Mouse (Mus musculus): Measurements from ENCODE around the gene Tbxas1.
A peak's percentile ranks its signal among the peaks of the same experiment; 100 is the strongest.

The Tbxas1 gene

DNA sequence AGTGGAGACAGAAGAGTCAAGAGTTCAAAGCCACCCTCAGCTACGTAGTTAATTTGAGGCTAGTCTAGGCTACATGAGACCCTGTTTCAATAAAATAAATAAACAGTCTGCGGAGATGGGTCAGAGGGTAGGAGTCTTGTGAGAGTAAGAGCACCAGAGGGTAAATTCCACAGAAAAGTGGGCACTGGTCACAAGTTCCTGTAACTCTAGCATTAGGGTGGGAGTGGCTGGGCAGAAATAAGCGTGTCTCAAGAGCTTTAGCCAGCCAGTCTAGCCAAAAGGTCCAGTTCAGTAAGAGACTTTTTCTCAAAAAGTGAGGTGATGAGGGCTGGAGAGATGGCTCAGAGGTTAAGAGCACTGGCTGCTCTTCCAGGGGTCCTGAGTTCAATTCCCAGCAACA, 18.4 kb downstream of the Tbxas1 start:
- DNase-seq (ENCODE audit: low read depth, low spot score) = no peak
- H3K36me3 ChIP-seq (ENCODE audit: control insufficient read depth, insufficient read depth, low read length, poor library complexity, severe bottlenecking) = no peaks in the 10 kb centered on the region

DNA sequence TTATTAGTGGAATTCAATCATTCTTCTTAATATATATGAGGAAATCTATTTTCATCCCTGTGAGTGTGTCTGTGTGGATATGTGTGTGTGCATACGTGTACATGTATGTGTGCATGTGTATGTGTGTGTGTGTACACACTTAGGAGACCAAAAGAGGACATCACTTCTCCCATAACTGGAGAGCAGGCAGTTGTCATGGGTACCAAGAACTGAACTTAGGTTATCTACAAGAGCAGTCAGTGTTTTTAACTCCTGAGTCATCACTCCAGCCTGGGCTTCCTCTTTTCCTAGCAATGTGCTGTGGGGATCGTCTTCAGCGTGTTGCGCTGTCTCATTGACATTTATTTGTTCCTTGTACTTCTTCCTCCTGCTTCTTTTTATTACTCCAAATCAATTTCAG, 24.9 kb downstream of the Tbxas1 start:
- H3K36me3 ChIP-seq (ENCODE audit: control insufficient read depth, insufficient read depth, low read length, poor library complexity, severe bottlenecking) = no peaks in the 10 kb centered on the region
- peak; percentile 27 for DNase-seq (ENCODE audit: low read depth, low spot score)
- H3K27me3 ChIP-seq (ENCODE audit: control insufficient read depth, insufficient read depth, low read length, poor library complexity, severe bottlenecking) = no peaks in the 10 kb centered on the region

More for the DNA sequence above, 18.4 kb downstream of the Tbxas1 start:
- H3K27me3 ChIP-seq (ENCODE audit: control insufficient read depth, insufficient read depth, low read length, poor library complexity, severe bottlenecking) = no peaks in the 10 kb centered on the region

DNA sequence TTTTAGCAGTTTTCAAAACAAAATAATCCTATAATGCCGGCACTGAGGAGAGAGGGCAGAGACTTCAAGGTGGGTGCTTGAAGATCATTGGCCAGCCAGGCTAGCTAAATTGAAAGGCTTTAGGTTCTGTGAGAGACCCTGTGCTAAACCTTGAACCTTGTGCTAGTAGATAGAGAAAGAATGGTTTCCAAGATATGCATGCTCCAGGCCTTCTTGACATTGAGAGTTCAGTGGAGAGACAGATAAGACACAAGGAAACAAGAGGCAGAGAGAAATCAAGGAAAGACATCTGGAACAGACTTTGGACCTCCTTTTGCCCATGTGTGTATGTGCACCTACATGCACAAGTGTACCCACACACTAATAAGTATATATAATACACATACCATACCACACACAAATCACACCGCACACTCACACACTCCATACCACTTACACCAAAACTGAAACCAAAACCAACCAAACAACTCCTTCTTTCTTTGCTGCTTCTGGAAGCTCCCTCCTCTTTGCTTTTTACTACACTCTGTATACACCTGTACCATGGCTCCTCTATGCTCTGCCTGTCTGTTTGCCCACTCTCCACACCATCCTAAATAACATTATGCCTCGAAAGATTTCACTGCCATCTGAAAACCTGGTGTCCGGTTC, 25.4 kb downstream of the Tbxas1 start:
- no peaks in the 10 kb centered on the region for H3K27me3 ChIP-seq (ENCODE audit: control insufficient read depth, insufficient read depth, low read length, poor library complexity, severe bottlenecking)
- no peaks in the 10 kb centered on the region for H3K36me3 ChIP-seq (ENCODE audit: control insufficient read depth, insufficient read depth, low read length, poor library complexity, severe bottlenecking)
- no peak for DNase-seq (ENCODE audit: low read depth, low spot score)

DNA sequence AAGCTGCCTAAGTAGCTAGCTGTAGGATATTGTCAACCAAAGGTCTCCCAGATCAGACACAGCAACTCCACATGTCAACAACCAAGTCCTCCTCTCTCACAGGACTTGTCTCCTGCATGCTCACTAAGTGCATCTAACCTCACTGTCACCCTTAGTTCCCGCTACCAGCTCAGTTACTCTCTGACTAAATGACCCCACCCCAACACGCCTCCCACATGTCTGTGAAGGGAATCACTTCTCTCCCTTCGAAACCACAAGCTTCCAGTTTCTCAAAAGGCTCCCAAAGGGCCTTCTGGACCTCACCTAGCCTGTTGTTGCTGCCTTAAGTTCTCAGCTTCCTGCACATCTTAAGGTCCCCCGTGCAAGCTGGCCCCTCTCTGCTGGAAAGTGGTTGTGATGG, 25.9 kb downstream of the Tbxas1 start:
- Histone ChIP-seq H3K27me3 (ENCODE audit: control insufficient read depth, insufficient read depth, low read length, poor library complexity, severe bottlenecking) (no peaks in the 10 kb centered on the region), H3K36me3 (ENCODE audit: control insufficient read depth, insufficient read depth, low read length, poor library complexity, severe bottlenecking) (no peaks in the 10 kb centered on the region)
- no peak for DNase-seq (ENCODE audit: low read depth, low spot score)

DNA sequence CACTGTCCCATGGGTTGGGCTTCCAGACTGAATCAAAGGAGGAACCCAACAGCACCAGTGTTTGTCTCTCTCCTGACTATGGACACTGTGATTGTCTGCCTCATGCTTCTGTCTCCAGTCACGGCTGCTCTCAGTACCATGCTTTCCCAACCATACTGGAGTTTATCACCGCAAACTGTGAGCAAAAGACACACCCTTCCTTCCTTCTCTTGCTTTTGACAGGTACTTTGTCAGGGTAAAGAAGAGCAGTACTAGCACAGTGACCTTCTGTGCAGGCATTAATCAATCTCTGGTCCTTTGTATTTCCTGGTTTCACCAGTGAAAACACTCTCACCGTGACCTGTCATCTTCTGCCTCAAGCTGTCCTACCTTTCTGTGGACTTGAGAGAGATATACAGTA, 26.4 kb downstream of the Tbxas1 start:
- no peaks in the 10 kb centered on the region for H3K36me3 ChIP-seq (ENCODE audit: control insufficient read depth, insufficient read depth, low read length, poor library complexity, severe bottlenecking)
- no peaks in the 10 kb centered on the region for H3K27me3 ChIP-seq (ENCODE audit: control insufficient read depth, insufficient read depth, low read length, poor library complexity, severe bottlenecking)
- no peak for DNase-seq (ENCODE audit: low read depth, low spot score)

DNA sequence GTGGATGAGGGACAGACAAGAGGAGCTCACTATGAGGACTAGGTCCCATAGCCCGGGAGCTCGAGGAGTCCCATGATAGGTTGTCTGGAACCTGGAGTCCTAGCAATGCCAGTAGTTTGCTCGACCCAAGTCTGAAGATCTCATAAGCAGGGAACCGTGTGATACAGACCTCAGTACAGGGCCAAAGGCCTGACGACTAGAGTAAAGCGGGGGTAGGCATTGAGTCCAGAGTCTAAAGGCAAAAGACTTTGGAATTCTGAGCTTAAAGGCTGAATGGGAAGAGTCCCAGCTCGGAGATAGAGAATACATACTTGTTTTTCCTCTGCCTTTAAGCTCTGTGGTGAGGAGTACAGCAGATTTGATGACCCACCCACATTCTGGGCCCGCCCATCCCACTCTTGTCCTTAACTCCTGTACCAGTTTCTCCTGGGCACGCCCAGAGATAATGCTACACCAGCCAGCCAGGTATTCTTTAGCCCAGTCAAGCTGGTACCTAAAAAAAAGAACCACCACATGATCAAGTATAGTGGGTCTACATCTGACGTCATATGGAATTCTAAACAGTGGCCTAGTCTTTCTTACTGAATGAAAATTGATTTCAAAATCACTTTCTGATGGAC, 27.7 kb downstream of the Tbxas1 start:
- DNase-seq (ENCODE audit: low read depth, low spot score) = no peak
- no peaks in the 10 kb centered on the region for H3K27me3 ChIP-seq (ENCODE audit: control insufficient read depth, insufficient read depth, low read length, poor library complexity, severe bottlenecking)
- H3K36me3 ChIP-seq (ENCODE audit: control insufficient read depth, insufficient read depth, low read length, poor library complexity, severe bottlenecking) = no peaks in the 10 kb centered on the region

DNA sequence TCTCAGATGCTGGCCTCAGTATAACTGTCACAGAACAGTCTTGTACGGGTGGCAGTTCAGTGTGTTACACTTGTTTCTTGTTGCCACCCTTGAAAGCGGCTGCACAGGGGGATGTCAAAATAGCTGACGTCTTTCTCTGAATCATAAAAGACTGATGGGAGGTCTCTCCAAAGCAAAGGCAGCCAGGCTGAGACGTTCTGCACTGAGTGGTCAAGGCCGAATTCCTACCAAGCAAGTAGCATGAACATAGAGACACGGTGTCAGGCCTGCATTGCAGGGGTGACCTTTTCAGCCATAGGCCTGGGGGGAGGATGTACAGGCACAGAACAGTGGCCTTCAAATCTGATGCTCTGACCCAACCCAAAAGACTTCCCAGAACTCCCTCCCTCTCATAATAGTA, 30.8 kb downstream of the Tbxas1 start:
- no peak for DNase-seq (ENCODE audit: low read depth, low spot score)
- Histone ChIP-seq H3K36me3 (ENCODE audit: control insufficient read depth, insufficient read depth, low read length, poor library complexity, severe bottlenecking) (no peaks in the 10 kb centered on the region), H3K27me3 (ENCODE audit: control insufficient read depth, insufficient read depth, low read length, poor library complexity, severe bottlenecking) (no peaks in the 10 kb centered on the region)

DNA sequence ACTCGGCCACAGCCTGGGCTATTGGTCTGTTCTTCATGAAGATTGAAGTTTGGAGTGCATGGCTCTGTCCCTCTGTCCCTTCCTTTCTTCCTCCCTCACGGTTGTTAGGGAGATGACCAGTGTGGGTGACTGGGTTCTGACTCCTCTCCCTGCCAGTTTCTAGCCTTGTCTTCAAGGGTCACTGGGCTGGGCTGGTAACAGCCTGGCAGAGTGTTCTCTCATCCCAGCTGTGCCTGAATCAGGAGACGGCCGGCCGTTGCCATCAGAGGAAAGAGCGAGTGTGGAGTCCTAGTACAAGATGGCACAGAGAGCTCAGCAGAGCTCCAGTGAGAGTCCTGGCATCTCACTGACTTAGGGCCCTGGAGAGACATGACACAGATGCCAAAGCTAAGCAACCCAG, 33.2 kb downstream of the Tbxas1 start:
- Histone ChIP-seq H3K27me3 (ENCODE audit: control insufficient read depth, insufficient read depth, low read length, poor library complexity, severe bottlenecking) (no peaks in the 10 kb centered on the region), H3K36me3 (ENCODE audit: control insufficient read depth, insufficient read depth, low read length, poor library complexity, severe bottlenecking) (no peaks in the 10 kb centered on the region)
- no peak for DNase-seq (ENCODE audit: low read depth, low spot score)

DNA sequence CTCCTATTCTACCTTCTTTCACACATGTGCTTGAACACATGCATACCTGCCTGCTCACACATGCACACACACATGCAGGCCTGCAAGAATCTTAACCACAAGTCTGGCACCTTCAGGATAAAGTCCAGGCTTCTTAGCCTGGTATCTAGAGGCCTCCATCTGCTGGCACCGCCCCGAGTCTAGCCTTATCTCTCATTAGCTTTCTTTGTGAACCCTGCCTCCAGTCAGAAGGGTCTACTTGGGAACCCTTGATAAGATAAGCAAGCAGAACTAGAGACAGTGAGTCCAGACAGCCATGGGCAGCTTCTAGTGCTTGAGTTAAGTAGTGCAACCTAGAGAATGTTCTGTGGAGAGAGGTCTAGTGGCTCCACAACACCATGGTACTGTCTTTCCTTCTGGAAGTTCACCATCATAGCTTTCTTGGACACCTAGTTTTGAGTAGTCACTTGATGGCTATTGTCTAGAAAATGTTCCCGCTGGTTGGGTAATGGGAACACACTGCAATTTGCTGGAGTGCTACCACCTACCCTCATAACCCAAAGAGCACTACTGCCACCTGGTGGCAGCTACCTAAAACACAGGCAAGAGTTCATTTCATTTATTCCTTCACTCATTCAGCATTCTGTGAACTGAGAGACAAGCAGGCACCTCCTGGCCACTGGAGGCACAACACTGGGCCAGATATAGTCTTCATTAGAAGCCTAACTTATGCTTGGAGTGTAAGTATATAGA, 35.8 kb downstream of the Tbxas1 start:
- DNase-seq (ENCODE audit: low read depth, low spot score) = peak; percentile 85
- Histone ChIP-seq H3K36me3 (ENCODE audit: control insufficient read depth, insufficient read depth, low read length, poor library complexity, severe bottlenecking) (no peaks in the 10 kb centered on the region), H3K27me3 (ENCODE audit: control insufficient read depth, insufficient read depth, low read length, poor library complexity, severe bottlenecking) (no peaks in the 10 kb centered on the region)

DNA sequence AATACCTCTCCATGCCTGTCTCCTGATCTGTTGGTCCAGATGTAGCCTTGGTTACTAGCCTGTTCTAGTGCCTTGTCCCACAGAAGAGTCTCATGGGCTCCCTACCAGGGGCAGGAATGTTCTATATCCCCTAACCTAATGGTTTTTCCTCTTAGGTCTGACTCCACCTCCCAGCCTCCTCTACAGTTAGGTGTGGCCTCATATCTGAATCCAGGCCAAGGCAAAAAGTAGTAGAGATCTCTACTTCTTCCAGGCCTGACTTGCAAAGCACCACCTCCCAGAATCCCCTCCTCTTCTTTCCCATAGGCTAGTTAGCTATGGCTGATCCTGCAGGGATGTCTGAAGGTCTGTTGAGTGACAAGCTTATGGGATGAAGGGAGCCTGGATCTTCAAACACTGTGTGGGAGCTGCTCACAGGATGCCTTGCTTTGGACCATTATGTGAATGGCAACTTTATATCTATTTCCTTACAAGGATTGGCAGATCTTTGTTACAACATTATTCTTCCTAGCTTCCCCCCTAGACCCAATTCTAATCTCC, 37.0 kb downstream of the Tbxas1 start:
- Histone ChIP-seq H3K27me3 (ENCODE audit: control insufficient read depth, insufficient read depth, low read length, poor library complexity, severe bottlenecking) (no peaks in the 10 kb centered on the region), H3K36me3 (ENCODE audit: control insufficient read depth, insufficient read depth, low read length, poor library complexity, severe bottlenecking) (no peaks in the 10 kb centered on the region)
- DNase-seq (ENCODE audit: low read depth, low spot score) = no peak

DNA sequence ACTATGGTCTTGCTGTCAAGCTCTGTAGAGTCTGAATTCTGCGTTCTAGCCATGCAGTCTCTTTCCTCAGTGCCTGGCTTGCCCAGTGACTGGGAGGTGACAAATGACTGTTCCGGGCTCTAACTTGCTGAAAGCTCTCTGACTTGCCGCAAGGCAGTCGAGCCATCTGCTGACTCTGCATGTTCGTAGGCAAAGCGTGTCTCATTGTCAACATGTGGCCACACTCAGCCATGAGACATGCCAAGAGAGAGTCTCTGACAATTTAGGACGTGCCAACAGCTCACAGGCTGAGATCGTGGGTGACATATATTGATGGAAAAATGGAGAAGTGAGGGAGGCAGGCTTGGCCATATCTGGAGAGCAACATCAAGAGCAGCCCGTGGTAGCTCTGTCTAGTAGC, 37.6 kb downstream of the Tbxas1 start:
- Histone ChIP-seq H3K27me3 (ENCODE audit: control insufficient read depth, insufficient read depth, low read length, poor library complexity, severe bottlenecking) (no peaks in the 10 kb centered on the region), H3K36me3 (ENCODE audit: control insufficient read depth, insufficient read depth, low read length, poor library complexity, severe bottlenecking) (no peaks in the 10 kb centered on the region)
- no peak for DNase-seq (ENCODE audit: low read depth, low spot score)

DNA sequence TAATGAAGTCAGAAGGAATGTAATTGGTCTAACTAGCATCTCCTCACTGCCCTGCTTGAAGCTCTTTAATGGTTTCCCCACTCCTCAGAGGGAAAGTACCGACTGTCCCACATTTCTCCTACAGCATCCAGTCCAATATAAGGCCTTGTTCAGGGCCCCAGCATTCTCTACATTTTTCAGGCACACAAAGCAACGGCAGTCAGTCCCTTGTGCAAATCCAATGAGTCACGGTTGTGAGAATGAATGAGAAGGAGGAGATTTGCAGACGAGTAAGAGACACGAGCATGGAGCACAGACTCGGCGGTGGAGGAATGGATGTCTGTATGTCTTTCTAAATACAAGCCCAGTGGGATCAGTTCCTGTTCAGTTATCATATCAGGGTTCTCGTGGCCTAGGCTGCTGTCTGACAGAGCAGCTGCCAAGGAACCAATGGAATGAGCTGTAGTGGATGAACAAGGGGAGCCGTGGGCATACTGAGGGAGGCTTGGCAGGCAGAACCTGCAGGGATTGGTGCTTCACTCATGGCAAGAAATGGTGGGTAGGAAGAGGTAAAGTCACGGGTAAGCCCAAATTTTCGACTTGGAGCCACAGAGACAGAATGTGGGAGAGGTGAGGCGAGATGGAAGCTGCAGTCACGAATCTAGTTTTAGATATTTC, 38.3 kb downstream of the Tbxas1 start:
- no peaks in the 10 kb centered on the region for H3K27me3 ChIP-seq (ENCODE audit: control insufficient read depth, insufficient read depth, low read length, poor library complexity, severe bottlenecking)
- DNase-seq (ENCODE audit: low read depth, low spot score) = no peak
- H3K36me3 ChIP-seq (ENCODE audit: control insufficient read depth, insufficient read depth, low read length, poor library complexity, severe bottlenecking) = no peaks in the 10 kb centered on the region

DNA sequence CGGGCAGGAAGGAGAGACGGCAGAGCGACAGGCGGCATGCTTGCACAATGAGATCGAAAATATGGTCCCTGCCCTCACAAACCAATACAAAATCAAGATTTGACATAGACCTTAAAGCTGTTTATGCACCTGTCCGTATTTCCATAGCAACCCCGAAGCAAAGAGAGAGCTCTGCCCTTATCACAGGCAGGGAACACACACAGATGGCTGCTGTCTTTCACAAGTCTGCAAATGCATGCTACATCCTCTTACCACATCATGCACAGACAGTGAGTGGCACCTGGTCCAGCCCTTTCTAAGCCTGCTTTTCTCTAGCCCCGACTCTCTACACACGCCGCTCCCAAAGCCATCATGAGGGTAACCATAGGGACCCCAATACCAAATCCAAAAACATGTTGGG, 39.0 kb downstream of the Tbxas1 start:
- DNase-seq (ENCODE audit: low read depth, low spot score) = no peak
- no peaks in the 10 kb centered on the region for H3K27me3 ChIP-seq (ENCODE audit: control insufficient read depth, insufficient read depth, low read length, poor library complexity, severe bottlenecking)

DNA sequence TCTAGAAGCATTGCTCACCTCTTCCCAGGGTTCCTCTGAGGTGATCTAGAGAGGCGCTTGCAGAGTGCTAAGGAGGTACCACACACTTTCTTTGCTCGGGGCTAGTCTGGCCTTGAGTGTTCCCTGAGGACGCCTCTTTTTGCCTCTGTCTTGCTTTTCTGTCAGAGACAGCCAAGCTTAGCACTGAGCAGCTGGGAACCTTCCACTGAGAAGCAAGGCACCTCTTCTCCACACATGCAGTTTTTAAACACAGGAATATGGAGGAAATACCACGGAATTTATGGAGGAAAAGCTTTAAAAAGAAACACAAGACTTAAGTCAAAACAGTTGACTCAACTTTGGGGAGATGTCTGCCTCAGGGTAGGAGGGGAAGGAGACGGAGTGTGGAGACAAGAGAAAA, 40.6 kb downstream of the Tbxas1 start:
- Histone ChIP-seq H3K36me3 (ENCODE audit: control insufficient read depth, insufficient read depth, low read length, poor library complexity, severe bottlenecking) (no peaks in the 10 kb centered on the region), H3K27me3 (ENCODE audit: control insufficient read depth, insufficient read depth, low read length, poor library complexity, severe bottlenecking) (peaks cover 4% of the 10 kb centered on the region)
- no peak for DNase-seq (ENCODE audit: low read depth, low spot score)

More for the DNA sequence above, 39.0 kb downstream of the Tbxas1 start:
- no peaks in the 10 kb centered on the region for H3K36me3 ChIP-seq (ENCODE audit: control insufficient read depth, insufficient read depth, low read length, poor library complexity, severe bottlenecking)

DNA sequence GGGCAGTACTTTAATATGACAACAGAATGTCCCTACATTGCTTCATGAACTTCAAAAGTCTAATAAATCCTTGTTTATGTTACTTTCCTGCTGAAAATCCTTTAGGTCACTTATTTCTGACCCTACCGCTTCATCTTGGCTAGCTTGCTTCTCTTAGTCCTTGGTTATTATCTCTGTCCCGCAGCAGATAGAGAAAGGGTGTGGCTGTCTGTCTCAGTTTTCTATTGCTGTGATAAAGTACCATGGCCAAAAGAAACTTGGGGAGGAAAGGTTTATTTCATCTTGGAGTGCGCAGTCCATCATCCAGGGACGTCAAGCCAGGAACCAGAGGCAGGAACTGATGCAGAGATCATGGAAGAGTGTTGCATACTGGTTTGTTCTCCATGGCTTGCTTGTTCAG, 41.4 kb downstream of the Tbxas1 start:
- no peak for DNase-seq (ENCODE audit: low read depth, low spot score)
- Histone ChIP-seq H3K36me3 (ENCODE audit: control insufficient read depth, insufficient read depth, low read length, poor library complexity, severe bottlenecking) (no peaks in the 10 kb centered on the region), H3K27me3 (ENCODE audit: control insufficient read depth, insufficient read depth, low read length, poor library complexity, severe bottlenecking) (peaks cover 4% of the 10 kb centered on the region)

All from splenic B cell, adult 2 months (primary cell).